7 mouse cellular contexts compared by ENCODE assay signal in genomic region chr10:18844441-18845286, GRCm38 (mm10). TPM values are rescaled to one million over a fixed set of nuclear protein-coding genes. Genes with fewer than 3 reads are reported as not detected.
DNase-seq lines count a peak whose midpoint lies in the region; ATAC-seq and TF ChIP-seq lines count a peak whose summit lies in the region.

Gene Perp, plus strand, starts transcription at chr10:18845020.

- TF ChIP-seq CTCF in testis, adult 2 months (IDR thresholded peaks at IDR 0.05; ENCODE audit: control insufficient read depth, insufficient read depth, insufficient replicate concordance, low read depth, low read length): no peak

- H3K9me3 ChIP-seq in forebrain, embryonic 15.5 days: no peaks in the 10 kb centered on the region
- no peaks in the 10 kb centered on the region for H3K9me3 ChIP-seq in hindbrain, embryonic 15.5 days
- H3K9me3 ChIP-seq in limb, embryonic 14.5 days (ENCODE audit: control insufficient read depth, low read length): no peaks in the 10 kb centered on the region
- H3K9me3 ChIP-seq in midbrain, embryonic 13.5 days: no peaks in the 10 kb centered on the region

- no peaks in the 10 kb centered on the region for H3K36me3 ChIP-seq in forebrain, embryonic 15.5 days
- no peaks in the 10 kb centered on the region for H3K36me3 ChIP-seq in hindbrain, embryonic 15.5 days
- H3K36me3 ChIP-seq in limb, embryonic 14.5 days (ENCODE audit: control insufficient read depth, insufficient read depth, low read length): no peaks in the 10 kb centered on the region
- no peaks in the 10 kb centered on the region for H3K36me3 ChIP-seq in midbrain, embryonic 13.5 days
- H3K36me3 ChIP-seq in testis, adult 2 months (ENCODE audit: control insufficient read depth, insufficient read depth, low read length): no peaks in the 10 kb centered on the region

- H3K4me1 ChIP-seq in forebrain, embryonic 15.5 days: peaks cover 10% of the 10 kb centered on the region
- H3K4me1 ChIP-seq in hindbrain, embryonic 15.5 days (replicated peaks): peaks cover 8% of the 10 kb centered on the region; the same call in 1 of the 2 replicates
- peaks cover 3% of the 10 kb centered on the region; the same call in 1 of the 2 replicates for H3K4me1 ChIP-seq in limb, embryonic 14.5 days (ENCODE audit: control insufficient read depth, insufficient read depth, low read length)
- peaks cover 10% of the 10 kb centered on the region for H3K4me1 ChIP-seq in midbrain, embryonic 13.5 days (replicated peaks)
- H3K4me1 ChIP-seq in testis, adult 2 months (ENCODE audit: control insufficient read depth, insufficient read depth, low read length): peaks cover 5% of the 10 kb centered on the region; the same call in 1 of the 2 replicates

- H3K4me2 ChIP-seq in forebrain, embryonic 15.5 days (replicated peaks): peak within 1 kb of the TSS; percentile 96
- H3K4me2 ChIP-seq in hindbrain, embryonic 15.5 days: peak within 1 kb of the TSS; percentile 95
- H3K4me2 ChIP-seq in limb, embryonic 14.5 days (replicated peaks; ENCODE audit: low read depth, low read length, severe bottlenecking): peak within 1 kb of the TSS; percentile 81
- H3K4me2 ChIP-seq in midbrain, embryonic 13.5 days (replicated peaks): peak within 1 kb of the TSS; percentile 90

- peaks cover 26% of the 10 kb centered on the region for H3K27me3 ChIP-seq in forebrain, embryonic 15.5 days
- H3K27me3 ChIP-seq in hindbrain, embryonic 15.5 days: peaks cover 39% of the 10 kb centered on the region
- peaks cover 34% of the 10 kb centered on the region for H3K27me3 ChIP-seq in limb, embryonic 14.5 days (ENCODE audit: control insufficient read depth, insufficient read depth, low read length)
- H3K27me3 ChIP-seq in midbrain, embryonic 13.5 days: peaks cover 49% of the 10 kb centered on the region
- H3K27me3 ChIP-seq in testis, adult 2 months (ENCODE audit: control insufficient read depth, insufficient read depth, low read length): no peaks in the 10 kb centered on the region; the same call in 1 of the 2 replicates

- H3K4me3 ChIP-seq in forebrain, embryonic 15.5 days: peak within 1 kb of the TSS; percentile 52
- H3K4me3 ChIP-seq in hindbrain, embryonic 15.5 days: peak within 1 kb of the TSS; percentile 56
- H3K4me3 ChIP-seq in limb, embryonic 14.5 days (replicated peaks; ENCODE audit: low read length): peak within 1 kb of the TSS; percentile 53
- H3K4me3 ChIP-seq in midbrain, embryonic 13.5 days (replicated peaks): peak within 1 kb of the TSS; percentile 57
- H3K4me3 ChIP-seq in testis, adult 2 months (ENCODE audit: control insufficient read depth, low read depth, low read length): peak within 1 kb of the TSS; percentile 73

- DNase-seq in cerebellum, adult 11 months: peak; percentile 36
- peak; percentile 47 for DNase-seq in limb, embryonic 14.5 days (ENCODE audit: low spot score)

- 2% methylated on average over 52 of the region's 54 CpGs for WGBS in forebrain, embryonic 15.5 days
- 3% methylated on average over 43 of the region's 54 CpGs for whole genome bisulfite sequencing in hindbrain, embryonic 15.5 days
- 3% methylated on average over 44 of the region's 54 CpGs for WGBS in limb, embryonic 14.5 days
- WGBS in midbrain, embryonic 13.5 days: 3% methylated on average over 54 of the region's 54 CpGs

- peak; percentile 72 for ATAC-seq in activated CD4-positive, CD25-positive, alpha-beta regulatory T cell, adult 4 months
- peak; percentile 80 for ATAC-seq in forebrain, embryonic 15.5 days (replicated peaks)
- ATAC-seq in hindbrain, embryonic 15.5 days (ENCODE audit: low FRiP score, low read depth): peak; percentile 88
- ATAC-seq in limb, embryonic 14.5 days (ENCODE audit: low FRiP score, low read depth): peak; percentile 53; the same call in 1 of the 2 replicates
- ATAC-seq in midbrain, embryonic 13.5 days: peak; percentile 95

- no peak within 1 kb of the TSS for H3K27ac ChIP-seq in forebrain, embryonic 15.5 days (replicated peaks)
- H3K27ac ChIP-seq in hindbrain, embryonic 15.5 days (replicated peaks): no peak within 1 kb of the TSS
- H3K27ac ChIP-seq in limb, embryonic 14.5 days (replicated peaks; ENCODE audit: low read depth, low read length): 0 out of 2 replicates have a peak within 1 kb of the TSS, but pooled peaks have one; percentile 48
- H3K27ac ChIP-seq in midbrain, embryonic 13.5 days: no peak within 1 kb of the TSS
- no peak within 1 kb of the TSS for H3K27ac ChIP-seq in testis, adult 2 months (ENCODE audit: control insufficient read depth, insufficient read depth, low read depth, low read length)

- no peak for TF ChIP-seq POLR2A in limb, embryonic 14.5 days (IDR thresholded peaks at IDR 0.05; ENCODE audit: borderline replicate concordance, extremely low read depth, insufficient read depth, insufficient read length)
- no peak for TF ChIP-seq POLR2A in testis, adult 2 months (IDR thresholded peaks at IDR 0.05; ENCODE audit: control insufficient read depth, low read depth, low read length)

- peak within 1 kb of the TSS; percentile 58 for H3K9ac ChIP-seq in forebrain, embryonic 15.5 days (replicated peaks)
- H3K9ac ChIP-seq in hindbrain, embryonic 15.5 days: peak within 1 kb of the TSS; percentile 45
- H3K9ac ChIP-seq in limb, embryonic 14.5 days (ENCODE audit: low read depth, low read length, severe bottlenecking): peak within 1 kb of the TSS; percentile 60
- H3K9ac ChIP-seq in midbrain, embryonic 13.5 days (replicated peaks): peak within 1 kb of the TSS; percentile 64

RNA-seq across cellular contexts. Expression of gene Perp, which starts in this region (rescaled TPM):
- 1 to 10 TPM in 1 of 2 experiments, under 1 TPM in 1; 0.40 to 1.2 TPM for polyA plus RNA-seq in activated CD4-positive, CD25-positive, alpha-beta regulatory T cell, adult 4 months (2017; shearing (Covaris generic))
- 4.1 and 5.4 TPM in 2 replicates for polyA plus RNA-seq in forebrain, embryonic 15.5 days (2015; fragmentation: Nextera tagmentation; extraction: Ambion mirVana)
- polyA plus RNA-seq in hindbrain, embryonic 15.5 days (2015; fragmentation: Nextera tagmentation; extraction: Ambion mirVana): 10.0 and 11.6 TPM in 2 replicates
- 166 and 196 TPM in 2 replicates for polyA plus RNA-seq in limb, embryonic 14.5 days (2012; rRNA removed)
- polyA plus RNA-seq in limb, embryonic 14.5 days (2014; fragmentation: Nextera tagmentation; extraction: Ambion mirVana): 466 and 598 TPM in 2 replicates
- 1.6 and 2.6 TPM in 2 replicates for polyA plus RNA-seq in midbrain, embryonic 13.5 days (2015; fragmentation: Nextera tagmentation; extraction: Ambion mirVana)
- polyA plus RNA-seq in testis, adult 2 months (2012; rRNA removed): 1.3 and 3.9 TPM in 2 replicates

Comparison
In these comparisons a context has a peak if more than half of its experiments do, and no peak if none do; other contexts are left out.
1. RNA of gene Perp (polyA plus RNA-seq): 166 to 598 TPM in limb, embryonic 14.5 days; 10.0 to 11.6 TPM in hindbrain, embryonic 15.5 days, 4.1 to 5.4 TPM in forebrain, embryonic 15.5 days, 1.6 to 2.6 TPM in midbrain, embryonic 13.5 days, 1.3 to 3.9 TPM in testis, adult 2 months and 0.40 to 1.2 TPM in activated CD4-positive, CD25-positive, alpha-beta regulatory T cell, adult 4 months; every median in the first group is over 10 times any median in the second.
2. Peak in every context shown above with its lines, with median percentiles within 50 percentile points of each other: ATAC-seq, H3K4me2 ChIP-seq, H3K4me3 ChIP-seq and H3K9ac ChIP-seq.